Mouse (Mus musculus) c-Kit-positive CD71-positive TER-119-positive erythroid progenitor cells, embryonic 14.5 days (primary cell): ENCODE results near the gene Slc29a4.

Experiments
- DNase-seq: peaks from one replicate; pipeline ENCODE4 v3.0.0-alpha.2; 2013; ENCODE audit warnings: low spot score

Gene Slc29a4

DNA sequence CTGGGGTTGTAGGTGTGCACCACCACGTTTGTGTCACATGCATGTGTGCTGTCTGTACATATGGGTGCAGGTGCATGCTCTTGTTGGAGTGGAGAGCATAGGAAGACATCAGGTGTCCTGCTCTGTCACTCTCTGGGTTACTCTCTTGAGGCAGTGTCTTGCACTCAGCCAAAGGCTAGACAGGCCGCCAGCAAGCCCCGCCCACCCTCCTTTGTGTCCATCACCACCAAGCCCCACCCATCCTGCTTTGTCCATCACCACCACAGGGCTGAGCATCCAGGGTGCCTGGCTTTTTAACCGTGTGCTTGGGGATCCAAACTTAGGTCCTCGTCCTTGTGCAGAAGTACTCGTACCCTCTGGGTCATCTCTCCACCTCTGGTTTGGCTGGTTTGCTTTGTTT, 3.9 kb downstream of the Slc29a4 start:
- DNase-seq, result no peak

- no peak for DNase-seq
Observed at GRCm38 (mm10) chr5:142696865-142697264, 4.6 kb downstream of the Slc29a4 start.

DNA sequence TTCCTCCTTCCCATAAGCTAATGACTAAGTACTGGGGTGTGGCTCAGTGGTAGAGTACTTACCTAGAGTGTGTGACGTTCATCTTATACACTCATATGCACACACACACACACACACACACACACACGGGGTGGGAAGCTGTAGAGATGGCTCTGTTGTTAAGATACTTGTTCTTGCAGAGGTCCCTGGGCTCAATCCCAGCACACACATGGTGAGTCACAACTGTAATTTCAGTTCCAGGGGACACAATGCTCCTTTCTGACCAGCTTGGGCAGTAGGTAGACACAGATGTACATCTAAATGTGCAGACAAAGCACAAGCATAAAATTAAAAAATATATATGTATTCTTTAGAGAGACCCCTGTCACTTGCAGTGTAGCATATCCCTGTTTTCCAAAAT, 5.4 kb downstream of the Slc29a4 start:
- DNase-seq, result no peak

DNA sequence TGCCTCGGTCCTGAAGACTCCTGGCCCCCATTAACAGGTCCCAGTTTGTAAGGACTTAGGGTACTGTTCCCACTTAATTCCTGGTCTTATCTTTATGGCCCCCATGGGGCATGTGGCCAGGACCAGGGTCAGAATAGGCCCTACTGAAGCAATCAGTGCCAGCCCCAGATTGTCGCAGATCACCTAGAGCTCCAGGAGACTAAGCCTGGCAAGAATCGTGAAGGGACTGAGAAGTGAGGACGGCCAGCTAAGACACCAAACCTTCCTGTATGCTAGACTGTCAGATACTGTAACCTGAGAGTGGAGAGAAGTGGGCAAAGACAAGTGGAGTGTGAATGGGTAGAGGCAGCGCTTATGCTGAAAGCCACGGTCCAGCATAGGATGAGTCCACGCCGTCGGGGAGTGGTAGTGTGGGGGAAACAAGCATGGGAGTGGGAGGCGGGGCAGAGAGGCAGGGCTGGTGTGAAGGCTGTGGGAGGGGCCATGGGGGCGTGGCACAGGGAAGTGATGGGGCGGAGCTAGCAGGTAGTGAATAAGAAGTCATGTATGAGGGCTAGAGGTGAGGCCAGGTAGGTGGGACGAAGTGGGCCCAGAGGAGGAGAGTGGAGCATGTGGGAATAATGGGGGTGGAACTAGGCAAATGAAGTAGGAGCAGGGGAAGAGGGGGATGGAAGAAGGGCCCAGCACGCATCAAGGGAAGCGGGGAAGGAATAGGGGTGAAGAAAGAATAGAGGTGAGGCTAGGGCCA, 8.7 kb downstream of the Slc29a4 start:
- no peak for DNase-seq

DNA sequence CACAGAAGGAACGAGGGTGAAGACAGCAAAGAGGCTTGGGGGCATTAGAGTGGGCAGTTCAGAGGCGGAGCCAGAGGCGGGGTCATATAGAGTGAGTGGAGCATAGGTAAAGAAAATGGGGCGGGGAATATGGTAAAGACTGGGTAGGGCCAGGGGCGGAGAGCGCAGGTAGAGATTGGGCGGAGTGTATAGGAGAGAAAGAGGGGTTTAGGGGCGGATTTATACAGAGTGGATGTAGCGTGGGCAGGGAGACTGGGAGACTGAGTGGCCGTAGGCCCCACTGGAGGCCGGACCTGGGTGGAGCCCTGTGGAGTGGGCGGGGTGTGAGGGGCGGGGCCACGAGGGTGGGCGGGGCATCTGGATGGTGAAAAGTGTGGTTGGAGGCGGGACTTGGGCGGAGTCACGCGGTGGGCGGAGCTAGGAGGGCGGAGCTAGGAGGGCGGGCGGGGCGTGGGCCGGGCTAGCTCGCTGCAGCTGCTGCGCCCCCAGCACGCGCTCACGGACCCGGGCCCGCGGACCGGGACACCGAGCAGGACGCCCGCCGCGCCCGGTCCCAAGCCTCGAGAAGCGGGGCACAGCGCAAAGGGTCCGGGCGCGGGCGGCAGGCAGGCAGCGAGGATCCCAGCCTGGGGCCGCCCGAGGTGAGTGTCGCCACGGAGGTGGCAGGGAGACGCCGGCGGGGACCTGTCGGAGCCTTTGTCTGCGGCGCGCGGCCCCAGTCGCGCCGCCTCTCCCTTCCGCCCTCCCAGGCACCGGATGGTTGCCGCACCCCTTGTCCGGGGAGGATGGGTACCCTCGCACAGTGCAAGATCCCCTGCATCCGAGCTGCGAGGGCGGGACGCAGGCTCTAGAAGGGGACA, 9.6 kb downstream of the Slc29a4 start:
- no peak for DNase-seq

- DNase-seq, result no peak
Observed at GRCm38 (mm10) chr5:142702511-142703138, 10.3 kb downstream of the Slc29a4 start.

DNA sequence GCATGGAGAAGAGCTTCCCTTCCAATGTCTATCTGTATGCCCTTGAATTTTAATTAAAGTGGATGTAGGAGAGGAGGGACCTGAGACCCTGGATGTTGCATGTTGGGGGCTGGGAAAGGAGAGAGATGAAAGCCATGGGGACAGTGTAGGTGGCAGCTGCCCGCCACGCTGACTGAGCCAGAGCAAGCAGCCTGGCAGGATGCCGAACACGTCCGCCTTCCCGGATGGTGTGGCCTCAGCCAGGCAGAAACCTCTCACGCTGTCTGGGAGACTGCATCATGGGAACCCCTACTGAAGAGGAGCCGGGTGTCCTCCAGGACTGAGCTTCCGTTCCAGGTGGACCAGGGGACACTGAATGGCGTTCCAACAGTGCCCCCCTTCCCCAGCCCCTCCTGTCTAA, 11.3 kb downstream of the Slc29a4 start:
- no peak for DNase-seq

DNA sequence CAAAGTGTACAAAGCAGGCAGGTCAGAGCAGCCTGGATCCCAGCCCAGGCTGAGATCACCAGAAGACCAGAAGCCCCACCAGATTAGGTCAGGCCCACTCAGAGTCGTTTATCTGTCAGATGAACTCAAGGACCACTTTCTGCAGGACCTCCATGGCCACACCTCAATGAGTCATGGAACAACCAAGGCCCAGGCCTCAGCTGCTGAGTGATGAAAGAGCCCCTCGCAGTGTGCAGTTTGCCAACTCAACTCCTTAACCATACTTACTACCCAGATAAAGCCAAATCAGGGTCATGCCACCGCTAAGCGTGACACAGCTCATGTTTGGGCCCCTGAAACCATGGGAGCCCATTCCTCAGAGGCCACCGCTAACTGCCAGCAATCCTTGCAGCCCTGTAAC, 15.4 kb downstream of the Slc29a4 start:
- DNase-seq, result no peak

DNA sequence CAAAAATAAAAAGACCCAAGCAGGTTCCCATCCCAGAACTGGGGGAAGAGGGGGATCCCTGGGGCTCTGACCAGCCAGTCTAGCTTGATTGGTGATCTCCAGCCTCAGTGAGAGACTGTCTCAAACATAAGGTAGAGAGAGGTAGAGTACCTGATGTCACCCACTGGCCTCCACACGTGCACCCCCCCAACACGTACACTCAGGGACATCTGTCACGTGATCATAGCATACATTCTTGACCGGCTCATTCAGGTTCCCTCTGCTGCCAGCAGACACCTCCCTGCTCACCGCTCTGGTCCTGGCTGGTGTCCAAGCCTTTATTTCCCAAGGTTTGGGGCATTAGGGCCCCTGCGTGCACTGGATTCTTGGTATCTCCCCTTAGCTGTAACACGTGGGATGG, 17.1 kb downstream of the Slc29a4 start:
- no peak for DNase-seq

- no peak for DNase-seq
Observed at GRCm38 (mm10) chr5:142712373-142712772, 20.1 kb downstream of the Slc29a4 start.

- no peak for DNase-seq
Observed at GRCm38 (mm10) chr5:142713966-142714365, 21.7 kb downstream of the Slc29a4 start.

DNA sequence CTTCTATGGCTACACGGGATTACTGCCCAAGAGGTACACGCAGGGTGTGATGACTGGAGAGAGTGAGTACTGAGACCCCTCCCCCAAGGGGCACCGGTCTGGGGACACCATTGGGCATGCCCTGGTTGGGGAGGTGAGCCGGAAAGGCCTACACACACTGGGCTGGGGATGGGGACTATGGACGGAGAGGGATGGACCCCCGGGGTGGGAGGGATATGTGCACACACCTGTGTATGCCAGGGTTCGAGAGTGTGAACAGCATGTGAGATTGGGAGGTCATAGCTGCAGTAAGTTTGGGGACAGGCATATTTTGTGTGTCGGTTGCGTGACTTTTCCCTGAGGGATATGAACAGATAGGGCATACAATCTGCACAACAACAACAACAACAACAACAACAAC, 22.7 kb downstream of the Slc29a4 start:
- DNase-seq, result no peak

- no peak for DNase-seq
Observed at GRCm38 (mm10) chr5:142716056-142716455, 23.7 kb downstream of the Slc29a4 start.

GRCm38 (mm10) chr5:142718037-142718436, 25.7 kb downstream of the Slc29a4 start:
- peak; percentile 68 for DNase-seq

DNA sequence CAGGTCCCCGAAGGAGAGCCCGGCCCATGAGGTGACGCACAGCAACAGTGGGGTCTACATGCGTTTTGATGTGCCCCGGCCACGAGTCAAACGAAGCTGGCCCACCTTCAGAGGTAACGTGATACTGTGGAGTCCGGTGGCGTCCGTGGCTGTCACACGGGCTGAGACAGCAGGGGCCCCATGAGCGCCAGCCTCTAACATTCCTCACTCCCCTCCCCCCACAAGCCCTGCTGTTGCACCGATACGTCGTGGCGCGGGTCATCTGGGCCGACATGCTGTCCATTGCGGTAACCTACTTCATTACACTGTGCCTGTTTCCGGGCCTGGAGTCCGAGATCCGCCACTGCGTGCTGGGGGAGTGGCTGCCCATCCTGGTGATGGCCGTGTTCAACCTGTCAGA, 26.2 kb downstream of the Slc29a4 start:
- DNase-seq, result no peak

- DNase-seq, result no peak
Observed at GRCm38 (mm10) chr5:142719897-142720296, 27.6 kb downstream of the Slc29a4 start.

DNA sequence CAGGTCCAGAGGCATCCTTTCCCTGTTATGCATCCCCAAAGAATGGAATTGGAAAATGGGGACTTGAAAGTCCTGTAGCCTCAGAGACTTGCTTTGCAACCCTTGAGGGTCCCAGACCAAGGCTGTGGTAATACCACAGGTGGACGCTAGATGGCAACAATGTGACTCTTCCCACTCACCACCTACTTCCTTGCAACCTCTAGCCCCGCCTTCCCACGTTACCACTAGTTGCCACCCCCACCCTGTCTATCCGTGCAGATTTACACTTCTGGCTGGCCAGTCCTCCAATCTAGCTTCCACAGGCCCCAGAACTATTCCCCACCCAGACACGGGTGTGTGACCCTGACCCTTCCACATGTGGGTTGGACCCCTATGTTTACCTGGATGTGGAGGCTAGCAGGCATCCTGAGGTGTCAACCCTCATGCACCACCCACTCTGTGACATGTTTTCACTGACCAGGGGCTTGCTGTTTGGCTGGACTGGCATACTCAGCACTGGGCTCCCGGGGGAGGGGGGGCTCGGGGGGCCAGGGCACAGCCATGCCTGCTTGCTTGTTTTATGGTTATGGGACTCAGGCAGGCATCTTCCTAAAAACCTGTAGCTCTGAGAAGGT, 31.3 kb downstream of the Slc29a4 start:
- peak; percentile 60 for DNase-seq

GRCm38 (mm10) chr5:142724265-142724664, 32.0 kb downstream of the Slc29a4 start:
- DNase-seq, result no peak

GRCm38 (mm10) chr5:142726748-142727147, 34.4 kb downstream of the Slc29a4 start:
- DNase-seq, result no peak

DNA sequence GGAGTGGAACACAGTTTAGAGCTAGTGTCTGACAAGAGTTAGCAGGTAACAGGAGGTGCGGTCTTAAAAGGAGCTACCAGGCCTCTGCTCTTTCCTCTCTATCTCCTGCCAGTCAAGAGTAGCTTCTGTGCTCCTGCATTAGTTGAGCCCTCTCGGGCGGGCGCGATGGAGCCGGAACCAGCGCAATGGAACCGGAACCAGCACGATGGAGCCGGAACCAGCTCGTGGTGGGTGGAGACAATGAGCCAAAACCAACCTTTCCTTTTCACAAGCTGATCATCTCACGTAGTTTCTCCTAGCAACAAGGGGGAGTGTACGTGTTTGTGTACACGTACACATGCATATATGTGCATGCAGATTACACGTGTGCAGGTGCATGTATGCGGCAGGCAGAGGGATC, 36.0 kb downstream of the Slc29a4 start:
- no peak for DNase-seq

- no peak for DNase-seq
Observed at GRCm38 (mm10) chr5:142730295-142730694, 38.0 kb downstream of the Slc29a4 start.

DNA sequence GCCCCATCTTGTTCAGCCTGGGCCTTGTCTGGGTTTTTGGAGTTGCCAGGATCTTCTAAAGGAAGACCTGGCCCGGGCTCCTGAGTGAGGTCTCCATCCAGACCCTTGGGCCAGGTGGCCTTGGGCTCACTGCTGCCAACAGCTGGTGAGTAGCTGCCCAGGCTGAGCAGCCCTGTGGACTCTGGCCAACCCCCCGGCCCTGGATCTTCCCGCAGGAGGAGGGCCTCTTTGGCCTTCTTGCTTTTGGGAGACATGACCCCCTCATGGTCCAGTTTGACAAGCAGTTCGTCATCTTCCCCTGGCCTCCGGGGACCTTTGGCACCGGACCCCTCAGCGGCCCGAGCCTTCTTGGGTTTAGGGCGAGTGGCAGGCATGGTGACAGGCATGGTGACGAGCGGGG, 39.6 kb downstream of the Slc29a4 start:
- no peak for DNase-seq

GRCm38 (mm10) chr5:142739941-142740340, 47.6 kb downstream of the Slc29a4 start:
- no peak for DNase-seq
